Mouse (Mus musculus): ENCODE measurements around the gene Olfr1148. TPM values are rescaled to one million over a fixed set of nuclear protein-coding genes. Genes with fewer than 3 reads are reported as not detected.

The Olfr1148 gene
- polyA plus RNA-seq (2016; fragmentation: Nextera tagmentation; extraction: Ambion mirVana) = not detected in 2 replicates

- Histone ChIP-seq H3K4me1 (no peaks in the 10 kb centered on the region), H3K9ac (replicated peaks) (no peak within 1 kb of the TSS), H3K36me3 (no peaks in the 10 kb centered on the region), H3K4me3 (no peak within 1 kb of the TSS), H3K9me3 (no peaks in the 10 kb centered on the region), H3K4me2 (replicated peaks) (no peak within 1 kb of the TSS), H3K27me3 (no peaks in the 10 kb centered on the region), H3K27ac (replicated peaks) (no peak within 1 kb of the TSS)
- ATAC-seq (ENCODE audit: low FRiP score, low read depth) = no peak
- WGBS = 87% methylated on average over 1 of the region's 1 CpGs
Observed at GRCm38 (mm10) chr2:87830233-87830632, at the start of gene Olfr1148. Olfr1148 (plus strand) TSS chr2:87830533.

- H3K4me1 ChIP-seq = no peaks in the 10 kb centered on the region
- no peaks in the 10 kb centered on the region for H3K9me3 ChIP-seq
- H3K36me3 ChIP-seq = no peaks in the 10 kb centered on the region
- no peaks in the 10 kb centered on the region for H3K27me3 ChIP-seq
- no peak for ATAC-seq (ENCODE audit: low FRiP score, low read depth)
- no peak within 1 kb of the TSS for H3K4me2 ChIP-seq (replicated peaks)
- no peak within 1 kb of the TSS for H3K27ac ChIP-seq (replicated peaks)
- no peak within 1 kb of the TSS for H3K4me3 ChIP-seq
- no peak within 1 kb of the TSS for H3K9ac ChIP-seq (replicated peaks)
Observed at GRCm38 (mm10) chr2:87800292-87800691, 30.0 kb upstream of the Olfr1148 start, which contains the start of gene Olfr1143. Olfr1143 (plus strand) TSS chr2:87800592.

GRCm38 (mm10) chr2:87809522-87809921, 20.8 kb upstream of the Olfr1148 start, which contains the start of gene Olfr1145:
Olfr1145 (plus strand) TSS chr2:87809822.
- H3K4me3 ChIP-seq = no peak within 1 kb of the TSS
- H3K9ac ChIP-seq (replicated peaks) = no peak within 1 kb of the TSS
- no peaks in the 10 kb centered on the region for H3K9me3 ChIP-seq
- 82% methylated on average over 1 of the region's 1 CpGs for WGBS
- no peak within 1 kb of the TSS for H3K4me2 ChIP-seq (replicated peaks)
- no peak within 1 kb of the TSS for H3K27ac ChIP-seq (replicated peaks)
- H3K4me1 ChIP-seq = no peaks in the 10 kb centered on the region
- no peaks in the 10 kb centered on the region for H3K36me3 ChIP-seq
- H3K27me3 ChIP-seq = no peaks in the 10 kb centered on the region
- ATAC-seq (ENCODE audit: low FRiP score, low read depth) = no peak

- Histone ChIP-seq H3K27ac (replicated peaks) (no peak within 1 kb of the TSS), H3K9ac (replicated peaks) (no peak within 1 kb of the TSS), H3K36me3 (no peaks in the 10 kb centered on the region), H3K4me2 (replicated peaks) (no peak within 1 kb of the TSS), H3K4me1 (no peaks in the 10 kb centered on the region), H3K9me3 (no peaks in the 10 kb centered on the region), H3K4me3 (no peak within 1 kb of the TSS), H3K27me3 (no peaks in the 10 kb centered on the region)
- 77% methylated on average over 1 of the region's 1 CpGs for WGBS
- no peak for ATAC-seq (ENCODE audit: low FRiP score, low read depth)
Observed at GRCm38 (mm10) chr2:87843693-87844092, 13.4 kb downstream of the Olfr1148 start, which contains the start of gene Olfr1150-ps1. Olfr1150-ps1 (plus strand) TSS chr2:87843993.

GRCm38 (mm10) chr2:87855562-87855961, 25.2 kb downstream of the Olfr1148 start, which contains the start of gene Olfr1151:
Olfr1151 (plus strand) TSS chr2:87855862.
- no peak for ATAC-seq (ENCODE audit: low FRiP score, low read depth)
- no peaks in the 10 kb centered on the region for H3K36me3 ChIP-seq
- no peaks in the 10 kb centered on the region for H3K27me3 ChIP-seq
- no peaks in the 10 kb centered on the region for H3K9me3 ChIP-seq
- no peak within 1 kb of the TSS for H3K27ac ChIP-seq (replicated peaks)
- H3K4me3 ChIP-seq = no peak within 1 kb of the TSS
- no peak within 1 kb of the TSS for H3K9ac ChIP-seq (replicated peaks)
- no peaks in the 10 kb centered on the region for H3K4me1 ChIP-seq
- WGBS = 90% methylated on average over 1 of the region's 1 CpGs
- no peak within 1 kb of the TSS for H3K4me2 ChIP-seq (replicated peaks)

- Histone ChIP-seq H3K4me1 (no peaks in the 10 kb centered on the region), H3K9ac (replicated peaks) (no peak within 1 kb of the TSS), H3K27me3 (no peaks in the 10 kb centered on the region), H3K4me2 (replicated peaks) (no peak within 1 kb of the TSS), H3K27ac (replicated peaks) (no peak within 1 kb of the TSS), H3K36me3 (no peaks in the 10 kb centered on the region), H3K4me3 (no peak within 1 kb of the TSS), H3K9me3 (no peaks in the 10 kb centered on the region)
- ATAC-seq (ENCODE audit: low FRiP score, low read depth) = no peak
Observed at GRCm38 (mm10) chr2:87866192-87866591, 35.9 kb downstream of the Olfr1148 start, which contains the start of gene Olfr1152. Olfr1152 (plus strand) TSS chr2:87866492.

Other genes with a start within 250 kb of the Olfr1148 start
- gene Olfr1130, start 224.3 kb upstream of the Olfr1148 start, polyA plus RNA-seq (2016; fragmentation: Nextera tagmentation; extraction: Ambion mirVana) = not detected in 2 replicates
- not detected in 2 replicates for gene Olfr1131, start 203.4 kb upstream of the Olfr1148 start, polyA plus RNA-seq (2016; fragmentation: Nextera tagmentation; extraction: Ambion mirVana)
- gene Olfr1132, start 193.0 kb upstream of the Olfr1148 start, polyA plus RNA-seq (2016; fragmentation: Nextera tagmentation; extraction: Ambion mirVana) = not detected in 2 replicates
- not detected in 2 replicates for gene Olfr1133, start 183.2 kb upstream of the Olfr1148 start, polyA plus RNA-seq (2016; fragmentation: Nextera tagmentation; extraction: Ambion mirVana)
- gene Olfr1134, start 172.1 kb upstream of the Olfr1148 start, polyA plus RNA-seq (2016; fragmentation: Nextera tagmentation; extraction: Ambion mirVana) = not detected in 2 replicates
- not detected in 2 replicates for gene Olfr1135, start 156.9 kb upstream of the Olfr1148 start, polyA plus RNA-seq (2016; fragmentation: Nextera tagmentation; extraction: Ambion mirVana)
- gene Olfr1136, start 136.6 kb upstream of the Olfr1148 start, polyA plus RNA-seq (2016; fragmentation: Nextera tagmentation; extraction: Ambion mirVana) = not detected in 2 replicates
- not detected in 2 replicates for gene Olfr1137, start 117.4 kb upstream of the Olfr1148 start, polyA plus RNA-seq (2016; fragmentation: Nextera tagmentation; extraction: Ambion mirVana)
- gene Olfr1138, start 90.6 kb upstream of the Olfr1148 start, polyA plus RNA-seq (2016; fragmentation: Nextera tagmentation; extraction: Ambion mirVana) = not detected in 2 replicates
- not detected in 2 replicates for gene Olfr1140, start 86.8 kb upstream of the Olfr1148 start, polyA plus RNA-seq (2016; fragmentation: Nextera tagmentation; extraction: Ambion mirVana)
- not detected in 2 replicates for gene Olfr1141, start 76.5 kb upstream of the Olfr1148 start, polyA plus RNA-seq (2016; fragmentation: Nextera tagmentation; extraction: Ambion mirVana)
- not detected in 2 replicates for gene Olfr152, start 51.0 kb upstream of the Olfr1148 start, polyA plus RNA-seq (2016; fragmentation: Nextera tagmentation; extraction: Ambion mirVana)
- not detected in 2 replicates for gene Olfr1143, start 29.9 kb upstream of the Olfr1148 start, polyA plus RNA-seq (2016; fragmentation: Nextera tagmentation; extraction: Ambion mirVana)
- not detected in 2 replicates for gene Olfr1145, start 20.7 kb upstream of the Olfr1148 start, polyA plus RNA-seq (2016; fragmentation: Nextera tagmentation; extraction: Ambion mirVana)
- gene Olfr1150-ps1, start 13.5 kb downstream of the Olfr1148 start, polyA plus RNA-seq (2016; fragmentation: Nextera tagmentation; extraction: Ambion mirVana) = not detected in 2 replicates
- not detected in 2 replicates for gene Olfr1151, start 25.3 kb downstream of the Olfr1148 start, polyA plus RNA-seq (2016; fragmentation: Nextera tagmentation; extraction: Ambion mirVana)
- gene Olfr1152, start 36.0 kb downstream of the Olfr1148 start, polyA plus RNA-seq (2016; fragmentation: Nextera tagmentation; extraction: Ambion mirVana) = not detected in 2 replicates
- gene Olfr1153, start 64.4 kb downstream of the Olfr1148 start, polyA plus RNA-seq (2016; fragmentation: Nextera tagmentation; extraction: Ambion mirVana) = not detected in 2 replicates
- not detected in 2 replicates for gene Olfr1154, start 74.6 kb downstream of the Olfr1148 start, polyA plus RNA-seq (2016; fragmentation: Nextera tagmentation; extraction: Ambion mirVana)
- not detected in 2 replicates for gene Olfr1155, start 114.6 kb downstream of the Olfr1148 start, polyA plus RNA-seq (2016; fragmentation: Nextera tagmentation; extraction: Ambion mirVana)
- gene Olfr1156, start 122.6 kb downstream of the Olfr1148 start, polyA plus RNA-seq (2016; fragmentation: Nextera tagmentation; extraction: Ambion mirVana) = not detected in 2 replicates
- not detected in 2 replicates for gene Olfr1157, start 137.8 kb downstream of the Olfr1148 start, polyA plus RNA-seq (2016; fragmentation: Nextera tagmentation; extraction: Ambion mirVana)
- not detected in 2 replicates for gene Olfr74, start 144.1 kb downstream of the Olfr1148 start, polyA plus RNA-seq (2016; fragmentation: Nextera tagmentation; extraction: Ambion mirVana)
- gene Olfr1158, start 159.6 kb downstream of the Olfr1148 start, polyA plus RNA-seq (2016; fragmentation: Nextera tagmentation; extraction: Ambion mirVana) = not detected in 2 replicates
- not detected in 2 replicates for gene Olfr1160, start 177.7 kb downstream of the Olfr1148 start, polyA plus RNA-seq (2016; fragmentation: Nextera tagmentation; extraction: Ambion mirVana)
- gene Olfr1161, start 192.2 kb downstream of the Olfr1148 start, polyA plus RNA-seq (2016; fragmentation: Nextera tagmentation; extraction: Ambion mirVana) = not detected in 2 replicates
- not detected in 2 replicates for gene Olfr73, start 207.2 kb downstream of the Olfr1148 start, polyA plus RNA-seq (2016; fragmentation: Nextera tagmentation; extraction: Ambion mirVana)
- not detected in 2 replicates for gene Olfr1162, start 220.6 kb downstream of the Olfr1148 start, polyA plus RNA-seq (2016; fragmentation: Nextera tagmentation; extraction: Ambion mirVana)
- gene Olfr1163, start 241.3 kb downstream of the Olfr1148 start, polyA plus RNA-seq (2016; fragmentation: Nextera tagmentation; extraction: Ambion mirVana) = not detected in 2 replicates